Mouse (Mus musculus) CH12.LX (cell line): ENCODE measurements around the gene Pip5k1c. TPM values are rescaled to one million over a fixed set of nuclear protein-coding genes. Genes with fewer than 3 reads are reported as not detected.

ENCODE experiments used
- DNase-seq: peaks from one replicate; pipeline ENCODE4 v3.0.0-alpha.2; 2013; ENCODE audit errors: extremely low read depth
- H3K27ac ChIP-seq: 2 replicates; pipeline ENCODE4 v1.5.1; 2012; ENCODE audit warnings: low read depth, mild to moderate bottlenecking, control low read depth, moderate library complexity; ENCODE audit not compliant: insufficient read depth
- H3K27me3 ChIP-seq: replicated peaks from 2 replicates; pipeline ENCODE3; 2012; ENCODE audit warnings: inconsistent platforms
- H3K36me3 ChIP-seq, 2 experiments: replicated peaks in 1 of 2; 2 replicates each; pipeline versions ENCODE3 to v1.6.1; 2012; ENCODE audit warnings: inconsistent platforms in 1 of 2, low read length in 1 of 2, mild to moderate bottlenecking in 1 of 2, mixed read lengths in 1 of 2, moderate library complexity in 1 of 2; ENCODE audit not compliant: control insufficient read depth in 1 of 2, insufficient read depth in 1 of 2
- H3K4me1 ChIP-seq, 2 experiments: 2 replicates each; pipeline ENCODE4 v1.6.1; 2012; ENCODE audit warnings: inconsistent platforms in 1 of 2, moderate library complexity in 1 of 2; ENCODE audit not compliant: insufficient read depth in 2 of 2, control insufficient read depth in 1 of 2
- H3K4me2 ChIP-seq: 2 replicates; pipeline ENCODE4 v1.6.1; 2012; ENCODE audit warnings: low read depth, mild to moderate bottlenecking, control low read depth; ENCODE audit not compliant: poor library complexity, insufficient read depth, severe bottlenecking
- H3K4me3 ChIP-seq, 3 experiments: fragments of 150-350 bp in 1 of 3; sonication (generic) in 1 of 3; replicated peaks in 1 of 3; 2 replicates each; pipeline versions ENCODE3 to v1.5.1; 2011 to 2012; ENCODE audit warnings: low read depth in 2 of 3, low read length in 2 of 3, mild to moderate bottlenecking in 2 of 3, moderate library complexity in 2 of 3, control low read depth in 1 of 3, improper control_type of control experiment in 1 of 3, inconsistent platforms in 1 of 3, mixed read lengths in 1 of 3; ENCODE audit not compliant: poor library complexity in 1 of 3
- H3K79me2 ChIP-seq: replicated peaks from 2 replicates; pipeline ENCODE4 v1.6.1; 2012; ENCODE audit warnings: mild to moderate bottlenecking, moderate library complexity; ENCODE audit not compliant: control insufficient read depth, poor library complexity, insufficient read depth, severe bottlenecking; ENCODE audit errors: extremely low read depth
- H3K9ac ChIP-seq: 2 replicates; pipeline ENCODE4 v1.6.1; 2012; ENCODE audit warnings: low read depth, mild to moderate bottlenecking, control low read depth, moderate library complexity; ENCODE audit not compliant: insufficient read depth
- H3K9me3 ChIP-seq: replicated peaks from 2 replicates; pipeline ENCODE3; 2012; ENCODE audit warnings: low read length, inconsistent platforms, mixed read lengths
- CHD1 ChIP-seq: IDR thresholded peaks from 2 replicates; pipeline ENCODE4 v1.6.1; 2012; ENCODE audit warnings: low read depth, low read length, improper control_type of control experiment, inconsistent platforms
- ELF1 ChIP-seq: IDR thresholded peaks from 2 replicates; pipeline ENCODE4 v1.6.1; 2014; ENCODE audit warnings: low read depth, mild to moderate bottlenecking, inconsistent platforms, low read length, improper control_type of control experiment
- ETS1 ChIP-seq: conservative IDR thresholded peaks from 2 replicates; pipeline ENCODE4 v1.6.1; 2012; ENCODE audit warnings: low read depth, mild to moderate bottlenecking, inconsistent platforms, low read length, improper control_type of control experiment, moderate library complexity
- MAFK ChIP-seq: IDR thresholded peaks from 2 replicates; pipeline ENCODE4 v1.6.1; 2011; ENCODE audit warnings: low read length, improper control_type of control experiment; ENCODE audit not compliant: insufficient replicate concordance
- MAX ChIP-seq: IDR thresholded peaks from 2 replicates; pipeline ENCODE4 v1.6.1; 2011; ENCODE audit warnings: low read length, improper control_type of control experiment
- MEF2A ChIP-seq: IDR thresholded peaks from 2 replicates; pipeline ENCODE4 v1.6.1; 2014; ENCODE audit warnings: low read depth, mild to moderate bottlenecking, inconsistent platforms, low read length, improper control_type of control experiment, borderline replicate concordance
- MXI1 ChIP-seq: IDR thresholded peaks from 2 replicates; pipeline ENCODE4 v1.6.1; 2011; ENCODE audit warnings: mild to moderate bottlenecking, low read depth, low read length, improper control_type of control experiment
- MYC ChIP-seq: IDR thresholded peaks from 2 replicates; pipeline ENCODE4 v1.6.1; 2011; ENCODE audit warnings: low read depth, mild to moderate bottlenecking, improper control_type of control experiment, low read length
- NRF1 ChIP-seq: IDR thresholded peaks from 2 replicates; pipeline ENCODE4 v1.6.1; 2014; ENCODE audit warnings: low read depth, mild to moderate bottlenecking, inconsistent platforms, low read length, improper control_type of control experiment, moderate library complexity
- POLR2A ChIP-seq: IDR thresholded peaks from 2 replicates; pipeline ENCODE4 v1.6.1; 2011; ENCODE audit warnings: low read depth, mild to moderate bottlenecking, improper control_type of control experiment, low read length
- RCOR1 ChIP-seq: conservative IDR thresholded peaks from 2 replicates; pipeline ENCODE4 v1.6.1; 2012; ENCODE audit warnings: low read depth, mild to moderate bottlenecking, inconsistent platforms, low read length, improper control_type of control experiment
- SMC3 ChIP-seq: IDR thresholded peaks from 2 replicates; pipeline ENCODE4 v1.6.1; 2011; ENCODE audit warnings: low read depth, low read length, improper control_type of control experiment
- TBP ChIP-seq: conservative IDR thresholded peaks from 2 replicates; pipeline ENCODE4 v1.6.1; 2011; ENCODE audit warnings: low read depth, low read length, improper control_type of control experiment
- TCF12 ChIP-seq: IDR thresholded peaks from 2 replicates; pipeline ENCODE4 v1.6.1; 2014; ENCODE audit warnings: low read depth, mild to moderate bottlenecking, inconsistent platforms, low read length, improper control_type of control experiment
- UBTF ChIP-seq: IDR thresholded peaks from 2 replicates; pipeline ENCODE4 v1.6.1; 2012; ENCODE audit warnings: low read depth, mild to moderate bottlenecking, inconsistent platforms, low read length, improper control_type of control experiment, moderate library complexity
- USF2 ChIP-seq: conservative IDR thresholded peaks from 2 replicates; pipeline ENCODE4 v1.6.1; 2011; ENCODE audit warnings: low read depth, low read length, improper control_type of control experiment
- ZC3H11A ChIP-seq: IDR thresholded peaks from 2 replicates; pipeline ENCODE4 v1.6.1; 2012; ENCODE audit warnings: low read depth, mild to moderate bottlenecking, inconsistent platforms, low read length, improper control_type of control experiment
- ZKSCAN1 ChIP-seq: IDR thresholded peaks from 2 replicates; pipeline ENCODE4 v1.6.1; 2012; ENCODE audit warnings: low read depth, inconsistent platforms, low read length, improper control_type of control experiment, borderline replicate concordance
- ZMIZ1 ChIP-seq: IDR thresholded peaks from 2 replicates; pipeline ENCODE4 v1.6.1; 2012; ENCODE audit warnings: low read depth, mild to moderate bottlenecking, inconsistent platforms, low read length, improper control_type of control experiment
- dilution Hi-C: fragments of 300-500 bp; cut with MboI; formaldehyde crosslinking; loops from 2 replicates; pipeline ENCODE4 v1.14.3; 2020; ENCODE audit warnings: low sequenced_read_pairs; ENCODE audit not compliant: extremely low pct_unique_long_range_greater_than_20kb, extremely low pct_ligation_motif_present
- in situ Hi-C: fragments of 300-500 bp; cut with MboI; formaldehyde crosslinking; loops from 3 replicates; pipeline ENCODE4 v1.14.3; 2019; ENCODE audit warnings: low sequenced_read_pairs, low pct_ligation_motif_present, low pct_unique_long_range_greater_than_20kb, mixed read lengths
- polyA plus RNA-seq: library from polyadenylated mRNA; unstranded; fragments of >175 nt; gene quantifications from 2 replicates; pipeline ENCODE4 v1.2.1, GENCODE M21; 2012; ENCODE audit warnings: low read depth; ENCODE audit not compliant: insufficient read length
- total RNA-seq, 2 experiments: library from RNA; depleted of rRNA; stranded (reverse); fragments of 300-350 nt in 1 of 2; fragments of >200 nt in 1 of 2; gene quantifications; 2 replicates each; pipeline ENCODE4 v1.2.3; 2012 to 2014

Pip5k1c gene
- total and polyA plus RNA-seq, 3 experiments = 11.4 to 51.4 (median 12.6) TPM

- H3K4me1 ChIP-seq = peaks cover 15 to 19% of the 10 kb centered on the region in 2 experiments
- H3K4me3 ChIP-seq = no peak overlapping the region
- in situ Hi-C loops = no loop called here
- no peaks in the 10 kb centered on the region for H3K79me2 ChIP-seq
- H3K27ac ChIP-seq = no peak overlapping the region
- no peak for DNase-seq
- peaks cover 26 to 70% of the 10 kb centered on the region in 2 experiments for H3K36me3 ChIP-seq
- TF ChIP-seq POLR2A (no peak), NRF1 (0 out of 2 replicates have a peak, but pooled peaks have one; percentile 15)
- H3K27me3 ChIP-seq = no peaks in the 10 kb centered on the region
- no peak overlapping the region for H3K4me2 ChIP-seq
- dilution Hi-C loops = no loop called here
- H3K9ac ChIP-seq = no peak overlapping the region
- no peaks in the 10 kb centered on the region for H3K9me3 ChIP-seq
Measured at GRCm38 (mm10) chr10:81249442-81249841, 43.3 kb upstream of the Pip5k1c start.

DNA sequence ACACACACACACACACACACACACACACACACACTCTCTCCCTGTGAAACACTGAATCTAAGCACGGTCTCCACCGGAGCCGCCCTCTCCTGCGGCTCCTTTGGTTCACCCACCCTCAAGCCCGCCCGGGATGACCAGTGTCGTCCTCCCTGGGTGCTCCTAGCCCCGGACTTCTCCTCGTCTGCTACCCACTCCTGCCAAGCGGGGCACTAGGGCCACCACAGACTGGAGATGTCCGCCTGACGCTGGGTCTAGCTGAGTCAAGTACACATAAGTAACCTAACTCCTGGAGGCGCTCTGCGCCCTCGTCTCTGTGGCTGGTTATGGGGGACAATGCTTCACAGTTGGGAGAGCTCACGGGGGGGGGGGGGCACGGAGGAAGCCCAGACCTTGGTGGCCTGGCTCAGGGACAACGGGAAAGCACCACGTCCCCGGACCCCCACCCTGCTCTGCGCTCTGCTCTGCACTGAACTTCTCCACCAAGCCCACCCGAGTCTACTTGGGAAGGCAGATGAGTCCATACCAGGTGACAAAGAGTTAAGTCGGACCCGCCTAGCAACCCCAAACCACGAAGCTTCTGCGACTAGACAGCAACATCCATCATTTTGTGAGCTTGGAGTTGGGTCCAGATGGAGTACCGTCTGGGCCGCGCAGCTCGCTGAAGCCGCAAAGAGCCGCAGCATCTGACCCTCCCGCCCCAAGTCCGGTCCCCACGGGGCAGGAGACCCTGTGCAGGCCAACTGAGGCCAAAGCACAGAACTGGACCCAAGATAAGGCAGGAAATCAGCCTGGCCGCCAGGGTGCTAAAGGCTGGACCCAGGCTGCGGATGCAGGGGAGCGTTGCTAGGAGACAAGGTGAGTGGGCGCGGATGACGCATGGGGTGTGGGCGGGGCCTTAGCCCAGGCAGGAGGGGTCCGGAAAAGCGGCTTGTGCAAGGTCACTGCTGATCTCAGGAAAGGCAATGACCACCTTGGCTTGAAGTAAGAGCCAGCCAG, 40.0 kb upstream of the Pip5k1c start, which contains the start of gene Matk:
Matk (plus strand) TSS at position 512 of the 996 bp plus-strand sequence.
- no peak for DNase-seq
- no peak within 1 kb of the TSS for H3K4me2 ChIP-seq
- dilution Hi-C loops = no loop called here
- H3K36me3 ChIP-seq = peaks cover 19 to 45% of the 10 kb centered on the region in 2 experiments
- in situ Hi-C loops = no loop called here
- H3K9me3 ChIP-seq = no peaks in the 10 kb centered on the region
- TF ChIP-seq USF2 (no peak), TCF12 (no peak), TBP (no peak), RCOR1 (no peak), MYC (no peak), NRF1 (no peak), ETS1 (no peak), ZMIZ1 (no peak), CHD1 (no peak), MAX (no peak), SMC3 (no peak), MXI1 (no peak), ELF1 (no peak), ZKSCAN1 (no peak), UBTF (no peak), POLR2A (no peak), MAFK (no peak), MEF2A (no peak), ZC3H11A (no peak)
- peaks cover 11 to 16% of the 10 kb centered on the region in 2 experiments for H3K4me1 ChIP-seq
- no peak within 1 kb of the TSS for H3K27ac ChIP-seq
- no peak within 1 kb of the TSS for H3K4me3 ChIP-seq
- no peak within 1 kb of the TSS for H3K9ac ChIP-seq
- no peaks in the 10 kb centered on the region for H3K27me3 ChIP-seq
- H3K79me2 ChIP-seq = no peaks in the 10 kb centered on the region
